Mouse (Mus musculus) gastrocnemius, adult 18-20 months (tissue): ENCODE measurements around the gene Tjap1. TPM values are rescaled to one million over a fixed set of nuclear protein-coding genes. Genes with fewer than 3 reads are reported as not detected.

Experiments used
- DNase-seq: peaks from one replicate; pipeline ENCODE4 v3.0.0; 2021; ENCODE audit warnings: low spot score
- total RNA-seq, 2 experiments: library from RNA; stranded (reverse); gene quantifications; 2 replicates each; pipeline ENCODE4 v1.2.3; 2021

Gene Tjap1
- total RNA-seq, 2 experiments from 2014 or later: 32.1 to 48.1 TPM

GRCm38 (mm10) chr17:46255147-46255546 lies 27.7 kb downstream of the Tjap1 start:
- DNase-seq: no peak

GRCm38 (mm10) chr17:46254106-46254505 lies 28.7 kb downstream of the Tjap1 start:
- no peak for DNase-seq

GRCm38 (mm10) chr17:46253452-46254084 lies 29.3 kb downstream of the Tjap1 start, which contains the start of gene Lrrc73:
Gene Lrrc73 (plus strand): TSS chr17:46253531.
- DNase-seq: peak; percentile 89

GRCm38 (mm10) chr17:46252571-46253451 lies 30.0 kb downstream of the Tjap1 start:
- no peak for DNase-seq

GRCm38 (mm10) chr17:46251174-46251573 lies 31.7 kb downstream of the Tjap1 start:
- DNase-seq: no peak

- DNase-seq: no peak
These were observed 34.7 kb downstream of the Tjap1 start for GRCm38 (mm10) chr17:46248189-46248522.

GRCm38 (mm10) chr17:46247512-46248188 lies 35.2 kb downstream of the Tjap1 start, which contains the start of the genes Polr1c and Yipf3:
Gene Polr1c (minus strand): TSS chr17:46248054.
Gene Yipf3 (plus strand): TSS chr17:46248080.
- peak; percentile 97 for DNase-seq

- DNase-seq: no peak
These were observed 38.2 kb downstream of the Tjap1 start for GRCm38 (mm10) chr17:46244579-46244978.

DNA sequence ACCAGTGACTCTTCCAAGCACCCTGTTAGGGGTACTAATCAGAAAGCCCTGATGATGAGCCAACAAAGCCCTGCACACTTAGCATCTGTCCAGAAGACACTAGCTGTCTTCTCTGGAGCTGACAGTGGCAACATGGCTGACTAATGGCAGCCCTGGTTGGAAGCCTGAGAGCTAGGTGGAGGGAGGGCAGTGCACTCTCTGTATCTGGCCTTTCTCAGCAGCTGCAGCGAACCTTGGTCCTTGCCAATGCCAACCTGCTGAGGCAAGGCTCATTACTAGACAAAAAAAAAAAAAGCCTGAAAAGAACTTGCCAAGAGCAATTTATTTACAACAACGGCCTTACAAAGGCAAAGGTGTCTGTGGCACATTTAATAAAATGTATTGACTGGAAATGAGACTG lies 39.2 kb downstream of the Tjap1 start:
- DNase-seq: no peak

GRCm38 (mm10) chr17:46242993-46243392 lies 39.8 kb downstream of the Tjap1 start:
- DNase-seq: no peak

DNA sequence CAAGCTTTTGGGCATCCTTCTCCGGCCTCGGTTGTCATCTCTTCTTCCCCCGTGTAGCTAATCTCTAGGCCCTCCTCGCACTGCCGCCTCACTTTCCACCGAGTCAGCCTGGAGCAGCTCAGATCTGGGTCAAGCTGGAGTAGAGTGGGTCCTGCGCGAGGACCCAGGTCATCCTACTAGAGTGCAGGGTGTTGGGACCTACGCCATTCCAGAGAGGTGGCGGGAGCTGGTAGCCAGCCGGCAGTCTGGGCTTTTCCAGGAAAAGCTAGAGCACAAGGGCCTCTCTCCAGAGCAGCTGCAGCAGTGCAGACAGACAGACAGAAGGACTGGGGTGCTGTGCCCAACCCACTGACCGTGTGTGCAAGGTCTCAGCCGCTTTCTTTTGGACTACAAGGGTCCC lies 40.6 kb downstream of the Tjap1 start:
- no peak for DNase-seq

- DNase-seq: no peak
These were observed 41.4 kb downstream of the Tjap1 start for GRCm38 (mm10) chr17:46241471-46241870.

GRCm38 (mm10) chr17:46239516-46240114 lies 43.2 kb downstream of the Tjap1 start:
- DNase-seq: no peak

DNA sequence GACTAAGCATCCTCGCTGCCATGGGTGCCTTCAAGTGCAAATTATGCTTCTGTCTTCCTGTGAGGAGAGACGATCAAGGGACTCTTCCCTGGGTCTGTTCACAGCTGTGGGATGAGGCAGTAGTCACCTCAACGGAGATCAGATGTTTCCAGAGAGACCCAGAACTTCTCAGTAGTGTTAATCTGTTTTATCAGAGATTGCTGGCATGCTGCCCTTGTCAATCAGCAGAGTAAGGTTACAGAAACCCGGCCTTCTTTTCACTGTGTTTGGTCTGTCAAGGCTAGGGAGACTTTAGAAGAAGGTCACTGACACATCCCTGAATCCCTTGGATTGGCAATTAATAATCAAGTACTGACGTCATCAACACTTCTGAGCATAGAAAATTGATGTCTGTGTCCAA lies 45.3 kb downstream of the Tjap1 start:
- DNase-seq: no peak

- DNase-seq: no peak
These were observed 45.7 kb downstream of the Tjap1 start for GRCm38 (mm10) chr17:46237079-46237478.

DNA sequence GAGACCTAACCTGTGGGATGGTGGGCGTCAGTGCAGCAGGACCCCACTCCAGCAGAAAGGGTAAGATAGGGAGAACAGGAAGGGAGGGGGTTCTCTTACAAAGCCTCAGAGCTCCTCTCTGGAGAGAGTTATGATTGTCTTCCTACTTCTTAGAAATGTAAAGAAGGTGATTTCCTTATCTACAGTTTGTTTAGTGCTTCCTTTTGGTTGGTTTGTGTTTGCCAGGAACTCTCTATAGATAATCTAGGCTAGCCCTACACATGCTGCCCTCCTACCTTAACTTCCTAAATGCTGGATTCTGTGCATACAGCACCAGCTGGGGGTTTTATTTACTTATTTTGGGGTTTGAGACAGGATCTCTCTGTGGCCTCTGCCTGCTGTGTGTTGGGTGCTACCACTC lies 46.8 kb downstream of the Tjap1 start:
- no peak for DNase-seq

DNA sequence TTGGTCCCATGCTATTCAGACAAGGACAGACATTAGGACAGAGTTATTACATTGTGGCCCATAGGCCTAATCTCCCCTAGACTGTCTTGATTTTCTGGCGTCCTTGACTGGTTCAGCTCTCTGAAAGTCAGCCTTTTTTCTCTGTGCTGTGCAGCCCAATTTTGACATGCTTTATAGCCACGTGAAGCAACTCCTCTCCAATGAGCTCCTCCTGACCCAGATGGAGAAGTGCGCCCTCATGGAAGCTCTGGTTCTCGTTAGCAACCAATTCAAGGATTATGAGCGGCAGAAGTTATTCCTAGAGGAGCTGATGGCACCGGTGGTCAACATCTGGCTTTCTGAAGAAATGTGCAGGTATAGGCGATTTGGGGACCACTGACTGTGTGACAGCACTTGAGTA lies 55.2 kb downstream of the Tjap1 start:
- no peak for DNase-seq

- no peak for DNase-seq
These were observed 61.2 kb downstream of the Tjap1 start for GRCm38 (mm10) chr17:46221601-46222000.

DNA sequence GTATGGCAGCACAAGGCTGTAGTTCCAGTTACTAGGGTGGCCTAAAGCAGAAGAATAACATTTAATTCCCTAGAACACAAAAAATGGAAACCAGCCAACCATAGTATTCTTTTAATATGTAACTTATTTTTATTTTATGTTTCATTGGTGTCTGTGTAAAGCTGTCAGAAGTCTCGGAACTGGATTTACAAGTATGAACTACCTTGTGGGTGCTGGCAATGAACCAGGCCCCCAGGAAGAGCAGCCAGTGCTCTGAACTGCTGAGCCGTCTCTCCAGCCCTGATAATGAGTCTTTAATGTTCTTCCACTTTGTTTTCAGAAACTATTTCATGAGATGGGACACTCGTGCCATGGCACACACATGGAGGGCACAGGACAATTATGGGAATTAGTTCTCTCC lies 72.3 kb downstream of the Tjap1 start:
- DNase-seq: no peak
